ENCODE assay signal across 29 mouse cellular contexts in genomic region chr8:88642734-88643564, GRCm38 (mm10). TPM values are rescaled to one million over a fixed set of nuclear protein-coding genes. Genes with fewer than 3 reads are reported as not detected.
DNase-seq lines count a peak whose midpoint lies in the region; ATAC-seq and TF ChIP-seq lines count a peak whose summit lies in the region.
"Had no signal": no experiment of that assay in that cellular context is flagged by ENCODE, and none has a peak within 500 bp of the region (broad histone marks: within the 10 kb centered on the region; RNA-seq: fewer than 3 reads in every experiment).

No protein-coding gene starts in this region.

- no peak overlapping the region for H3K27ac ChIP-seq in kidney, embryonic 16.5 days (ENCODE audit: low read length)
- peak overlapping the region; percentile 49; the same call in 1 of the 2 replicates for H3K27ac ChIP-seq in spleen, adult 2 months (ENCODE audit: insufficient read depth, low read length)
- H3K27ac ChIP-seq in intestine, postnatal 0 days (ENCODE audit: low read depth, low read length): peak overlapping the region; percentile 46
- H3K27ac ChIP-seq in midbrain, postnatal 0 days (ENCODE audit: low read depth, low read length): no peak overlapping the region
- H3K27ac ChIP-seq: embryonic facial prominence, embryonic 10.5 days; embryonic facial prominence, embryonic 15.5 days; forebrain, embryonic 12.5 days; midbrain, embryonic 12.5 days; neural tube, embryonic 15.5 days had no signal

- no peak overlapping the region for H3K4me3 ChIP-seq in kidney, embryonic 16.5 days (ENCODE audit: low read length)
- H3K4me3 ChIP-seq in spleen, adult 2 months (ENCODE audit: extremely low read depth, insufficient read depth, insufficient read length): no peak overlapping the region
- no peak overlapping the region for H3K4me3 ChIP-seq in intestine, postnatal 0 days (ENCODE audit: low read depth, low read length)
- no peak overlapping the region for H3K4me3 ChIP-seq in midbrain, postnatal 0 days (ENCODE audit: low read depth, low read length)
- H3K4me3 ChIP-seq: embryonic facial prominence, embryonic 10.5 days; embryonic facial prominence, embryonic 15.5 days; forebrain, embryonic 12.5 days; megakaryocyte, embryonic 14.5 days; midbrain, embryonic 12.5 days; neural tube, embryonic 15.5 days had no signal

- H3K9ac ChIP-seq in kidney, embryonic 16.5 days (replicated peaks; ENCODE audit: low read length): no peak overlapping the region
- H3K9ac ChIP-seq in intestine, postnatal 0 days (ENCODE audit: low read depth, low read length): no peak overlapping the region
- no peak overlapping the region for H3K9ac ChIP-seq in midbrain, postnatal 0 days (replicated peaks; ENCODE audit: low read length, poor library complexity, severe bottlenecking)
- H3K9ac ChIP-seq: embryonic facial prominence, embryonic 15.5 days; forebrain, embryonic 12.5 days; midbrain, embryonic 12.5 days; neural tube, embryonic 15.5 days had no signal

- peaks cover 1% of the 10 kb centered on the region; the same call in 1 of the 2 replicates for H3K27me3 ChIP-seq in kidney, embryonic 16.5 days (ENCODE audit: insufficient read depth, low read length)
- H3K27me3 ChIP-seq in spleen, adult 2 months (ENCODE audit: control insufficient read depth, insufficient read depth, low read length): no peaks in the 10 kb centered on the region
- no peaks in the 10 kb centered on the region for H3K27me3 ChIP-seq in intestine, postnatal 0 days (replicated peaks; ENCODE audit: control insufficient read depth, insufficient read depth, low read length)
- H3K27me3 ChIP-seq in midbrain, postnatal 0 days (ENCODE audit: insufficient read depth, low read length): no peaks in the 10 kb centered on the region
- H3K27me3 ChIP-seq: embryonic facial prominence, embryonic 15.5 days had no signal

- no peaks in the 10 kb centered on the region for H3K36me3 ChIP-seq in kidney, embryonic 16.5 days (ENCODE audit: insufficient read depth, low read length)
- no peaks in the 10 kb centered on the region for H3K36me3 ChIP-seq in spleen, adult 2 months (ENCODE audit: control insufficient read depth, insufficient read depth, low read length)
- H3K36me3 ChIP-seq in intestine, postnatal 0 days (ENCODE audit: control insufficient read depth, insufficient read depth): no peaks in the 10 kb centered on the region
- H3K36me3 ChIP-seq in midbrain, postnatal 0 days (ENCODE audit: insufficient read depth, low read length): no peaks in the 10 kb centered on the region
- H3K36me3 ChIP-seq: embryonic facial prominence, embryonic 10.5 days; embryonic facial prominence, embryonic 15.5 days; forebrain, embryonic 12.5 days; midbrain, embryonic 12.5 days; neural tube, embryonic 15.5 days had no signal

- H3K4me1 ChIP-seq in kidney, embryonic 16.5 days (ENCODE audit: insufficient read depth, low read length): peaks cover 12% of the 10 kb centered on the region
- peaks cover 26% of the 10 kb centered on the region; the same call in 1 of the 2 replicates for H3K4me1 ChIP-seq in spleen, adult 2 months (ENCODE audit: control insufficient read depth, insufficient read depth, insufficient read length)
- H3K4me1 ChIP-seq in intestine, postnatal 0 days (replicated peaks; ENCODE audit: control insufficient read depth, insufficient read depth, low read length): no peaks in the 10 kb centered on the region
- 0 out of 2 replicates have a peak, but pooled peaks cover 2% of the 10 kb centered on the region for H3K4me1 ChIP-seq in midbrain, postnatal 0 days (ENCODE audit: insufficient read depth, low read length)

- ATAC-seq in kidney, embryonic 16.5 days (ENCODE audit: low FRiP score, low TSS enrichment): no peak
- peak; percentile 66 for ATAC-seq in intestine, postnatal 0 days
- no peak for ATAC-seq in midbrain, postnatal 0 days (ENCODE audit: low FRiP score)
- ATAC-seq: activated CD4-positive, CD25-positive, alpha-beta regulatory T cell, adult 4 months; CD4-positive, CD25-positive, alpha-beta regulatory T cell, adult 4 months; hindbrain, embryonic 16.5 days; lung, postnatal 0 days had no signal

- H3K4me2 ChIP-seq in kidney, embryonic 16.5 days (replicated peaks; ENCODE audit: low read depth, low read length): no peak overlapping the region
- H3K4me2 ChIP-seq in intestine, postnatal 0 days (replicated peaks; ENCODE audit: low read depth): no peak overlapping the region
- H3K4me2 ChIP-seq in midbrain, postnatal 0 days (ENCODE audit: low read depth, low read length, poor library complexity, severe bottlenecking): no peak overlapping the region
- H3K4me2 ChIP-seq: embryonic facial prominence, embryonic 15.5 days; forebrain, embryonic 12.5 days; midbrain, embryonic 12.5 days; neural tube, embryonic 15.5 days had no signal

- no peak for TF ChIP-seq CTCF in spleen, adult 2 months (IDR thresholded peaks at IDR 0.05; ENCODE audit: extremely low read depth, insufficient read depth, insufficient read length, insufficient replicate concordance)
- no peak for TF ChIP-seq CTCF in intestine, postnatal 0 days (IDR thresholded peaks at IDR 0.05; ENCODE audit: low read depth)
- no peak for TF ChIP-seq CTCF in midbrain, postnatal 0 days (IDR thresholded peaks at IDR 0.05)

- peak; percentile 85 for DNase-seq in kidney, adult 9 months
- no peak for DNase-seq in spleen, adult 2 months (ENCODE audit: low read depth in 1 of 2, low spot score in 2 of 2)
- no peak for DNase-seq in spleen, adult 18-20 months
- DNase-seq in cerebellum, postnatal 14 days: no peak
- DNase-seq in midbrain, postnatal 0 days (ENCODE audit: low spot score): no peak
- DNase-seq: adrenal gland, adult 2 months; adrenal gland, postnatal 36 days; cerebellum, adult 2 months; cerebellum, postnatal 25 days; gastrocnemius, postnatal 10 days; heart, postnatal 14 days; liver; lung, adult 18-20 months; right cerebral cortex, postnatal 25 days; thymus, adult 2 months; thymus, postnatal 36 days had no signal

- 87% methylated on average over 5 of the region's 5 CpGs for WGBS in kidney, embryonic 16.5 days
- 56% methylated on average over 5 of the region's 5 CpGs for WGBS in spleen, adult 2 months
- WGBS in intestine, postnatal 0 days: 63% methylated on average over 5 of the region's 5 CpGs
- 57% methylated on average over 5 of the region's 5 CpGs for WGBS in midbrain, postnatal 0 days

- no peak for TF ChIP-seq POLR2A in spleen, adult 2 months (IDR thresholded peaks at IDR 0.05; ENCODE audit: low read depth, low read length)

- H3K9me3 ChIP-seq in kidney, embryonic 16.5 days (ENCODE audit: low read length): no peaks in the 10 kb centered on the region
- H3K9me3 ChIP-seq in intestine, postnatal 0 days (ENCODE audit: control insufficient read depth): no peaks in the 10 kb centered on the region
- H3K9me3 ChIP-seq in midbrain, postnatal 0 days (ENCODE audit: low read length): no peaks in the 10 kb centered on the region
- H3K9me3 ChIP-seq: embryonic facial prominence, embryonic 10.5 days; embryonic facial prominence, embryonic 15.5 days; forebrain, embryonic 12.5 days; midbrain, embryonic 12.5 days; neural tube, embryonic 15.5 days had no signal

RNA-seq across cellular contexts. Expression of gene Nod2, which starts 4.2 kb away (rescaled TPM):
- 0.32 and 0.37 TPM in 2 replicates for polyA plus RNA-seq in kidney, embryonic 16.5 days (2015; fragmentation: Nextera tagmentation; extraction: Ambion mirVana)
- 3.2 and 3.7 TPM in 2 replicates for polyA plus RNA-seq in spleen, adult 2 months (2012; rRNA removed)
- polyA plus RNA-seq in intestine, postnatal 0 days (2015; fragmentation: Nextera tagmentation; extraction: Ambion mirVana): 0.21 and 0.22 TPM in 2 replicates
- 0.57 and 0.88 TPM in 2 replicates for total RNA-seq in midbrain, postnatal 0 days (2014; rRNA removed)
- polyA plus RNA-seq in midbrain, postnatal 0 days (2015; fragmentation: Nextera tagmentation; extraction: Ambion mirVana): 0.17 and 0.18 TPM in 2 replicates
- polyA plus RNA-seq: heart, embryonic 14.5 days had no signal

RNA-seq across cellular contexts. Expression of gene Snx20, which starts 7.0 kb away (rescaled TPM):
- 1.9 TPM in 2 replicates for polyA plus RNA-seq in kidney, embryonic 16.5 days (2015; fragmentation: Nextera tagmentation; extraction: Ambion mirVana)
- 63.8 and 113 TPM in 2 replicates for polyA plus RNA-seq in spleen, adult 2 months (2012; rRNA removed)
- 37.1 and 41.6 TPM in 2 replicates for polyA plus RNA-seq in intestine, postnatal 0 days (2015; fragmentation: Nextera tagmentation; extraction: Ambion mirVana)
- 0.80 and 1.4 TPM in 2 replicates for total RNA-seq in midbrain, postnatal 0 days (2014; rRNA removed)
- 2.0 and 2.1 TPM in 2 replicates for polyA plus RNA-seq in midbrain, postnatal 0 days (2015; fragmentation: Nextera tagmentation; extraction: Ambion mirVana)

RNA-seq across cellular contexts. Expression of gene Cyld, which starts 53.9 kb away (rescaled TPM):
- 13.1 and 15.2 TPM in 2 replicates for polyA plus RNA-seq in kidney, embryonic 16.5 days (2015; fragmentation: Nextera tagmentation; extraction: Ambion mirVana)
- 10.1 and 10.3 TPM in 2 replicates for polyA plus RNA-seq in spleen, adult 2 months (2012; rRNA removed)
- polyA plus RNA-seq in intestine, postnatal 0 days (2015; fragmentation: Nextera tagmentation; extraction: Ambion mirVana): 9.3 and 11.5 TPM in 2 replicates
- total RNA-seq in midbrain, postnatal 0 days (2014; rRNA removed): 19.1 and 23.6 TPM in 2 replicates
- polyA plus RNA-seq in midbrain, postnatal 0 days (2015; fragmentation: Nextera tagmentation; extraction: Ambion mirVana): 11.8 and 14.3 TPM in 2 replicates

Comparison
In these comparisons a context has a peak if more than half of its experiments do, and no peak if none do; other contexts are left out.
1. H3K27ac ChIP-seq: peak in spleen, adult 2 months (single experiment) and intestine, postnatal 0 days (single experiment); none in kidney, embryonic 16.5 days (single experiment) and midbrain, postnatal 0 days (single experiment).
2. RNA of gene Snx20, which starts 7.0 kb away (polyA plus RNA-seq): 63.8 to 113 TPM in spleen, adult 2 months and 37.1 to 41.6 TPM in intestine, postnatal 0 days; 2.0 to 2.1 TPM in midbrain, postnatal 0 days and 1.9 TPM in kidney, embryonic 16.5 days; every median in the first group is over 10 times any median in the second.